Mouse (Mus musculus) fat pad, adult 2 months (tissue): ENCODE measurements at regions not wholly inside any gene's neighbourhood (a gene's known extent, or its start where the extent isn't known, plus 50 kb on each side); places are given as distances from the start of the nearest gene placed in this dataset.

Experiments used
- DNase-seq: peaks from one replicate; pipeline ENCODE4 v3.0.0-alpha.2; 2011; ENCODE audit warnings: low read depth, low spot score; ENCODE audit errors: extremely low read depth

- no peak for DNase-seq
Observed at GRCm38 (mm10) chr16:55470721-55471120, 172.9 kb upstream of the Zpld1 start.

GRCm38 (mm10) chr16:55469703-55470102, 171.9 kb upstream of the Zpld1 start:
- no peak for DNase-seq

- peak; percentile 10 for DNase-seq
Observed at GRCm38 (mm10) chr16:55468833-55469458, 171.2 kb upstream of the Zpld1 start.

GRCm38 (mm10) chr16:55460519-55460918, 162.7 kb upstream of the Zpld1 start:
- no peak for DNase-seq

GRCm38 (mm10) chr16:55447581-55447980, 149.8 kb upstream of the Zpld1 start:
- DNase-seq = no peak

GRCm38 (mm10) chr16:55442821-55443581, 145.2 kb upstream of the Zpld1 start:
- no peak for DNase-seq

GRCm38 (mm10) chr16:55435139-55435968, 137.6 kb upstream of the Zpld1 start:
- DNase-seq = no peak

- DNase-seq = no peak
Observed at GRCm38 (mm10) chr16:55421569-55422342, 124.0 kb upstream of the Zpld1 start.

- no peak for DNase-seq
Observed at GRCm38 (mm10) chr16:55420876-55421568, 123.2 kb upstream of the Zpld1 start.

- no peak for DNase-seq
Observed at GRCm38 (mm10) chr16:55418871-55419270, 121.1 kb upstream of the Zpld1 start.

GRCm38 (mm10) chr16:55400818-55401217, 103.0 kb upstream of the Zpld1 start:
- no peak for DNase-seq

- no peak for DNase-seq
Observed at GRCm38 (mm10) chr16:55394864-55395263, 97.1 kb upstream of the Zpld1 start.

- DNase-seq = no peak
Observed at GRCm38 (mm10) chr16:55390400-55390799, 92.6 kb upstream of the Zpld1 start.

GRCm38 (mm10) chr16:55379996-55380395, 82.2 kb upstream of the Zpld1 start:
- DNase-seq = no peak

GRCm38 (mm10) chr16:55379189-55379588, 81.4 kb upstream of the Zpld1 start:
- no peak for DNase-seq

GRCm38 (mm10) chr16:55378701-55379100, 80.9 kb upstream of the Zpld1 start:
- DNase-seq = no peak

GRCm38 (mm10) chr16:55375922-55376321, 78.1 kb upstream of the Zpld1 start:
- DNase-seq = no peak

GRCm38 (mm10) chr16:55357686-55358085, 59.9 kb upstream of the Zpld1 start:
- no peak for DNase-seq

GRCm38 (mm10) chr16:55356097-55356496, 58.3 kb upstream of the Zpld1 start:
- no peak for DNase-seq
